Mouse (Mus musculus) skeletal muscle tissue, adult 2 months (tissue): ENCODE measurements around the gene Fcamr.

Source experiments
- DNase-seq: peaks from one replicate; pipeline ENCODE4 v3.0.0-alpha.2; 2012; ENCODE audit warnings: low read depth, low spot score

The Fcamr gene

GRCm38 (mm10) chr1:130801511-130801910 lies 809 bp downstream of the Fcamr start:
- DNase-seq, result no peak

- DNase-seq, result peak; percentile 12
Measured at GRCm38 (mm10) chr1:130802976-130803375, 2.3 kb downstream of the Fcamr start.

- peak; percentile 33 for DNase-seq
Measured at GRCm38 (mm10) chr1:130804279-130804678, 3.6 kb downstream of the Fcamr start.

- DNase-seq, result no peak
Measured at GRCm38 (mm10) chr1:130810906-130811305, 10.2 kb downstream of the Fcamr start.

GRCm38 (mm10) chr1:130811316-130811715 lies 10.6 kb downstream of the Fcamr start:
- no peak for DNase-seq

- no peak for DNase-seq
Measured at GRCm38 (mm10) chr1:130819737-130820136, 19.0 kb downstream of the Fcamr start.

GRCm38 (mm10) chr1:130820316-130821148 lies 19.8 kb downstream of the Fcamr start:
- peak; percentile 20 for DNase-seq

GRCm38 (mm10) chr1:130821149-130821471 lies 20.4 kb downstream of the Fcamr start:
- no peak for DNase-seq

- no peak for DNase-seq
Measured at GRCm38 (mm10) chr1:130821911-130822625, 21.4 kb downstream of the Fcamr start.

GRCm38 (mm10) chr1:130826448-130826847 lies 25.7 kb downstream of the Fcamr start, which contains the start of gene Pigr:
Gene Pigr, plus strand, starts transcription at chr1:130826684.
- DNase-seq, result no peak

- no peak for DNase-seq
Measured at GRCm38 (mm10) chr1:130828656-130829055, 28.0 kb downstream of the Fcamr start.

GRCm38 (mm10) chr1:130829906-130830830 lies 29.5 kb downstream of the Fcamr start:
- no peak for DNase-seq

- no peak for DNase-seq
Measured at GRCm38 (mm10) chr1:130832230-130833149, 31.8 kb downstream of the Fcamr start.

GRCm38 (mm10) chr1:130835161-130835936 lies 34.6 kb downstream of the Fcamr start:
- DNase-seq, result no peak

- no peak for DNase-seq
Measured at GRCm38 (mm10) chr1:130838288-130838687, 37.6 kb downstream of the Fcamr start.

- DNase-seq, result no peak
Measured at GRCm38 (mm10) chr1:130840599-130841379, 40.1 kb downstream of the Fcamr start.

GRCm38 (mm10) chr1:130841621-130842020 lies 40.9 kb downstream of the Fcamr start:
- no peak for DNase-seq

GRCm38 (mm10) chr1:130844516-130844915 lies 43.8 kb downstream of the Fcamr start:
- no peak for DNase-seq

GRCm38 (mm10) chr1:130849530-130850214 lies 49.0 kb downstream of the Fcamr start:
- DNase-seq, result no peak
